Mouse (Mus musculus) ES-Bruce4 (cell line): ENCODE results near the gene Camta1. TPM values are rescaled to one million over a fixed set of nuclear protein-coding genes. Genes with fewer than 3 reads are reported as not detected.

Experiments
- H3K27ac ChIP-seq: 2 replicates; pipeline ENCODE4 v1.5.1; 2012; ENCODE audit warnings: low read length, inconsistent platforms; ENCODE audit not compliant: insufficient read depth
- H3K27me3 ChIP-seq: 2 replicates; pipeline ENCODE4 v1.6.1; 2012; ENCODE audit warnings: mild to moderate bottlenecking, low read length, inconsistent platforms; ENCODE audit not compliant: control insufficient read depth, poor library complexity, insufficient read depth, severe bottlenecking
- H3K36me3 ChIP-seq: 2 replicates; pipeline ENCODE4 v1.6.1; 2012; ENCODE audit warnings: inconsistent platforms, mild to moderate bottlenecking, low read length, moderate library complexity; ENCODE audit not compliant: control insufficient read depth, poor library complexity, insufficient read depth, severe bottlenecking
- H3K4me1 ChIP-seq: one replicate; pipeline ENCODE4 v1.8.1; 2011; ENCODE audit warnings: low read length; ENCODE audit not compliant: control insufficient read depth, insufficient read depth
- H3K4me3 ChIP-seq: 2 replicates; pipeline ENCODE4 v1.5.1; 2011; ENCODE audit warnings: low read depth, mild to moderate bottlenecking, low read length
- H3K9ac ChIP-seq: 2 replicates; pipeline ENCODE4 v1.6.1; 2012; ENCODE audit warnings: low read depth, mild to moderate bottlenecking, inconsistent platforms; ENCODE audit not compliant: poor library complexity, severe bottlenecking
- H3K9me3 ChIP-seq: replicated peaks from 2 replicates; pipeline ENCODE4 v1.6.1; 2012; ENCODE audit warnings: mild to moderate bottlenecking, low read length, inconsistent platforms; ENCODE audit not compliant: control insufficient read depth, poor library complexity, insufficient read depth, severe bottlenecking
- CTCF ChIP-seq: IDR thresholded peaks from one replicate; pipeline ENCODE4 v1.8.1; 2011; ENCODE audit warnings: low read depth, low read length
- EP300 ChIP-seq: IDR thresholded peaks from 2 replicates; pipeline ENCODE4 v1.6.1; 2011; ENCODE audit warnings: low read depth, low read length; ENCODE audit not compliant: insufficient read depth
- POLR2A ChIP-seq: IDR thresholded peaks from one replicate; pipeline ENCODE4 v1.8.1; 2011; ENCODE audit warnings: low read length; ENCODE audit not compliant: insufficient read depth
- polyA plus RNA-seq: library from polyadenylated mRNA; stranded (reverse); fragments of >200 nt; gene quantifications from 2 replicates; pipeline ENCODE4 v1.2.4, GENCODE M21; 2011; ENCODE audit warnings: low read depth; ENCODE audit not compliant: missing spikeins, insufficient read depth, insufficient read length

Camta1 gene
- polyA plus RNA-seq, 1 experiment = 85.3 TPM

DNA sequence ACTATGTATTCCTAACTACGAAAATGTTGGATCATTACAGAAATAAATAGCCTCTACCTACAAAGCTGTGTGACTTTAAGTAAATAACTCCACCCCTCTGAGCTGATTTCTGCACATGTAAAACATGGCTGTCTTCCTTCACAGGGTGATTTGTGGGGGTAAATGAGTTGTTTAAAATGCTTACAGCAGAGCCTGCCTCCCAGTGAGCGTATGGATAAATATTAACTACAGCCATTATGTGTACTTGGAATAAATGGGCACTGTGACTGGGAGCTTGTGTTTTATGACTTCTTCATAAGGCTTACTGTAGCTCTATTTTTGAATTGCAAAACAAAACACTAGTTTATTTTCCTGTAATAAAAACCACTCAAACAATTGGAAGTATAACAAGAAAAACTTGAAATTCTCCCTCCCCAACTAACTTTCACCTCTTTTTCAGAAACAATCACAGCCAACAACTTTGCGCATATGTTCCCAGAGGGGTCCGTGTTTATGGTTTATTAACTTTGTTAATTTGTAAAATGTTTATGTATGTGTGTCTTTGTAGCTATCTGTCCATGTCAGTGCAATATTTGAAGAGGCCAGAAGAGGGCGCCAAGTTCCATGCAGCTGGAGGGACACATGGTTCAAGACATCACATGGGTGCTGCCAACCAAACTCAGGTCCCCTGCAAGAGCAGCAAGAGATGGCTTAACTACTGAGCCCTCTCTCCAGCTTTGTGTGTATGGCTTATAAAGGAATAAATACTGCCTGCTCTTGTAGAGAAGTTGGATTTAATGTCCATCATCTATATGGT, 363.0 kb downstream of the Camta1 start:
- no peaks in the 10 kb centered on the region for H3K9me3 ChIP-seq
- TF ChIP-seq EP300 = no peak
- peak; percentile 69 for TF ChIP-seq CTCF
- TF ChIP-seq POLR2A = no peak
- H3K27me3 ChIP-seq = no peaks in the 10 kb centered on the region
- H3K27ac ChIP-seq = no peak overlapping the region
- H3K4me1 ChIP-seq = no peaks in the 10 kb centered on the region
- H3K36me3 ChIP-seq = no peaks in the 10 kb centered on the region
- H3K4me3 ChIP-seq = no peak overlapping the region
- H3K9ac ChIP-seq = no peak overlapping the region

- H3K27me3 ChIP-seq = no peaks in the 10 kb centered on the region
- no peak for TF ChIP-seq CTCF
- no peak for TF ChIP-seq EP300
- TF ChIP-seq POLR2A = no peak
- no peak overlapping the region for H3K27ac ChIP-seq
- no peaks in the 10 kb centered on the region for H3K9me3 ChIP-seq
- no peaks in the 10 kb centered on the region for H3K36me3 ChIP-seq
- no peak overlapping the region for H3K4me3 ChIP-seq
- no peaks in the 10 kb centered on the region for H3K4me1 ChIP-seq
- H3K9ac ChIP-seq = no peak overlapping the region
Measured at GRCm38 (mm10) chr4:151496581-151496980, 365.1 kb downstream of the Camta1 start.

- Histone ChIP-seq H3K9me3 (no peaks in the 10 kb centered on the region), H3K36me3 (no peaks in the 10 kb centered on the region), H3K4me1 (no peaks in the 10 kb centered on the region), H3K27ac (no peak overlapping the region), H3K9ac (no peak overlapping the region), H3K4me3 (no peak overlapping the region), H3K27me3 (no peaks in the 10 kb centered on the region)
- TF ChIP-seq POLR2A (no peak), CTCF (no peak), EP300 (no peak)
Measured at GRCm38 (mm10) chr4:151495276-151495882, 366.3 kb downstream of the Camta1 start.

- H3K4me1 ChIP-seq = no peaks in the 10 kb centered on the region
- no peak overlapping the region for H3K27ac ChIP-seq
- no peaks in the 10 kb centered on the region for H3K9me3 ChIP-seq
- H3K27me3 ChIP-seq = no peaks in the 10 kb centered on the region
- no peak overlapping the region for H3K4me3 ChIP-seq
- TF ChIP-seq POLR2A (no peak), EP300 (no peak), CTCF (no peak)
- no peaks in the 10 kb centered on the region for H3K36me3 ChIP-seq
- H3K9ac ChIP-seq = no peak overlapping the region
Measured at GRCm38 (mm10) chr4:151492786-151493185, 368.9 kb downstream of the Camta1 start.

- Histone ChIP-seq H3K4me1 (no peaks in the 10 kb centered on the region), H3K27ac (no peak overlapping the region), H3K4me3 (no peak overlapping the region), H3K27me3 (no peaks in the 10 kb centered on the region), H3K9ac (no peak overlapping the region), H3K36me3 (no peaks in the 10 kb centered on the region), H3K9me3 (no peaks in the 10 kb centered on the region)
- TF ChIP-seq CTCF (no peak), EP300 (no peak), POLR2A (no peak)
Measured at GRCm38 (mm10) chr4:151483977-151484313, 377.7 kb downstream of the Camta1 start.

DNA sequence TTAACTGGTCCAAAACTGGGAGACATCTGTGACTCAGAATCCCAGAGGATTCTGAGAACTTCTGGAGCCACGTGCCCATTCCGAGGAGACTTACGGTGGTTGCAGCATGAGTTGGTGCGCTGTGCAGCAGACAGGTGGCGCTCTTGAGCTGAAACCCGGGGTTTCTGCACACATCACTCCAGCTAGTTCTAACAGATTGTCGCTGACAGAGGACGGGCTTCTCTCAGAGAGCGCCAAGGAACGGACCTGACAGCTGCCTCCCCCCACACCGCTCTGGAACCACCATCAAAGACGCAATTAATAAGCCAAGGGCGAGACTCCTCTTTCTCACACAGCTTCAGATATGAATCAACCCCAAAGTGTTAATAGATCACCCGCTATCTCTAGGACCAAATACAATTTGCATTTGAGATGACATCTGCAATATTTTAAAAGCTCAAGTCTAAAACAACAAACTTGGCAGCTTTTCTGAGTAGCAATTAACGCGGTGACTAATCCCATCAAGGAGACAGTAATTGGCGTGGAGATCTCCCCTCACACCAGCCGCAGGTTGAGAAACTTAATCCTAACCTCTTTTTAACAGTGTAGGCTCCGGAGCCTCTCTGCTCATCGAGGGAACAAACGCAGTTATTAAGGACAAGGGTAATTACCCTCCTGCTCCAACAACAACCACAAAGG, 378.2 kb downstream of the Camta1 start:
- peak; percentile 96 for TF ChIP-seq CTCF
- no peak for TF ChIP-seq EP300
- no peak for TF ChIP-seq POLR2A
- no peak overlapping the region for H3K27ac ChIP-seq

More for the DNA sequence above, 378.2 kb downstream of the Camta1 start:
- no peaks in the 10 kb centered on the region for H3K4me1 ChIP-seq
- H3K27me3 ChIP-seq = no peaks in the 10 kb centered on the region
- H3K4me3 ChIP-seq = no peak overlapping the region
- no peak overlapping the region for H3K9ac ChIP-seq
- no peaks in the 10 kb centered on the region for H3K9me3 ChIP-seq
- H3K36me3 ChIP-seq = no peaks in the 10 kb centered on the region
